Mouse (Mus musculus): ENCODE data around the gene Slc6a2.

Slc6a2 gene

GRCm38 (mm10) chr8:93030664-93031063 lies 70.8 kb downstream of the Slc6a2 start:
- no peak for DNase-seq (ENCODE audit: low spot score)

GRCm38 (mm10) chr8:93038831-93039230 lies 79.0 kb downstream of the Slc6a2 start:
- DNase-seq (ENCODE audit: low spot score) = no peak

- no peak for DNase-seq (ENCODE audit: low spot score)
Observed at GRCm38 (mm10) chr8:93040256-93040655, 80.4 kb downstream of the Slc6a2 start.

- DNase-seq (ENCODE audit: low spot score) = no peak
Observed at GRCm38 (mm10) chr8:93040776-93041567, 81.1 kb downstream of the Slc6a2 start.

- DNase-seq (ENCODE audit: low spot score) = no peak
Observed at GRCm38 (mm10) chr8:93043083-93043482, 83.2 kb downstream of the Slc6a2 start.

- no peak for DNase-seq (ENCODE audit: low spot score)
Observed at GRCm38 (mm10) chr8:93048092-93048491, 88.2 kb downstream of the Slc6a2 start, which contains the start of gene Ces1a. Gene Ces1a (minus strand): TSS chr8:93048192.

- DNase-seq (ENCODE audit: low spot score) = no peak
Observed at GRCm38 (mm10) chr8:93048510-93049416, 88.9 kb downstream of the Slc6a2 start.

Data from testis, postnatal 10 days (tissue).